Mouse (Mus musculus) E14TG2a.4 (cell line): Measurements from ENCODE around the gene Igflr1.

Experiments used
- CTCF ChIP-seq: conservative IDR thresholded peaks from 2 replicates; pipeline ENCODE4 v1.5.1; 2014; ENCODE audit warnings: low read length
- NANOG ChIP-seq: IDR thresholded peaks from 2 replicates; pipeline ENCODE4 v1.6.1; 2014; ENCODE audit warnings: borderline replicate concordance, low read length, mixed read lengths

- TF ChIP-seq CTCF (no peak), NANOG (no peak)
Measured at GRCm38 (mm10) chr7:30532931-30533330, 32.3 kb upstream of the Igflr1 start.
